Mouse (Mus musculus) heart, postnatal 14 days (tissue): ENCODE measurements around the gene Hist4h4. TPM values are rescaled to one million over a fixed set of nuclear protein-coding genes. Genes with fewer than 3 reads are reported as not detected.

Source experiments
- DNase-seq, 2 experiments: peaks; one replicate each; pipeline ENCODE4 v3.0.0; 2021 to 2022
- intact Hi-C: fragments of 180-260 bp; cut with DNase I; formaldehyde crosslinking; loops from one replicate; pipeline ENCODE4 v1.15.1; 2025
- long read RNA-seq, 2 experiments: library from polyadenylated mRNA; stranded (forward); transcript quantifications; one replicate each; pipeline ENCODE4 v2.0.0; 2021
- total RNA-seq, 2 experiments: library from RNA; stranded (reverse); gene quantifications; 2 replicates each; pipeline ENCODE4 v1.2.3; 2021

Hist4h4 gene
- 10 to 100 TPM; 12.1 to 15.3 TPM for total RNA-seq
- long read RNA-seq, experiment 1: 0 reads
- long read RNA-seq, experiment 2: 0 reads

DNA sequence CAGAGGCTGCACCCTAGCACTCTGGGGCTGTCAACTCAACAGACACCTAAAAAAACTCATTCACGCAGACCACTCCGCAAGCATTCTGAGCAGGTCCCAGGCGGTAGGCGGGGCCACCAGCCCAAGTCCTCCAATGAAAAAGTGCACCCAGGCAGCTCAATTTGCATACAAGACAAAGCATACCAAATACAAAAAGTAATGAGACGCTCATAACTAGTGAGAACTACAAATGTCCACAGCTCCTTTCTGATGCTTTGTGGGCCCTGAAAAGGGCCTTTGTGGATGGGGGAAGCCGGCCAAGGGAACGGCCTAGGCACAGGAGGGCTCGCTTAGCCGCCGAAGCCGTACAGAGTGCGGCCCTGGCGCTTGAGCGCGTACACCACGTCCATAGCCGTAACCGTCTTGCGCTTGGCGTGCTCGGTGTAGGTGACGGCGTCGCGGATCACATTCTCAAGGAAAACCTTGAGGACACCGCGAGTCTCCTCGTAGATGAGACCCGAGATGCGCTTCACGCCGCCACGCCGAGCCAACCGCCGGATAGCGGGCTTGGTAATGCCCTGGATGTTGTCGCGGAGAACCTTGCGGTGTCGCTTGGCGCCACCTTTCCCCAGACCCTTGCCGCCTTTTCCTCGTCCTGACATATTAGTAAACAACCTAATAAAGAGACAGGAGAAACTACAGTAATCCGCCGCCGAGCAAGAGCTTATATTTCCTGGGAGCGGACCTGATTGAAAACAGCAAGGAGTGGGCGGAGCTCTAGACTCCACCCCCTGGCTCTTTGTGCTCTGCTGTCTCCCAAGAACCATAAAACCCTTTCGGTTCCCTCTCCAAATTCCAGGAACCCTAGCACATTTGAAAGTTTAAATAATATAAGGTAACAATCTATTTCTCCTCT lies at the start of gene Hist4h4:
Gene Hist4h4, minus strand, starts transcription at position 677 of the 895 bp plus-strand sequence.
- intact Hi-C loops: loop anchor here (2.0 kb wide), 1 partner anchor 27 kb away; no protein-coding TSS in a partner anchor
- peak; percentile 96 to 99 for DNase-seq

DNA sequence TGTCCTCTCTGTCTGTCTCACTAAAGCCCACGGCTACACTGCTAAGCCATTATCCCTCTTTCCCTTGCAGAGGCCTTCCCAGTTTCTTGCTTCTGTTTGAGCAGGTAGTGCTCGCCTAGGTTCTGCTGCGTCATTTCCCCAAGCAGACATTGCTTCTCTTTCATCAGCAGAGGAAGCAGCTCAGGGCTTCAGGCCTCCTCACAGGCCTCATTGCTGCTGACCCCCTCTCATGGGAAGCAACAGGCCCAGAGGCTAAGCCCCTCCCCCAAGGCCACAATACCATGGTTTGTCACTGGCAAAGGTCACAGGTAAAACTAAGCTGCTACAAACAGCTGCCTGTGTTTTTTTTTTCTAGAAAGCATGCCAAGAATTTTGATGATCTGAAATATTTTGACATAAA lies 48.5 kb upstream of the Hist4h4 start:
- no peak for DNase-seq
- intact Hi-C loops: no loop called here

DNA sequence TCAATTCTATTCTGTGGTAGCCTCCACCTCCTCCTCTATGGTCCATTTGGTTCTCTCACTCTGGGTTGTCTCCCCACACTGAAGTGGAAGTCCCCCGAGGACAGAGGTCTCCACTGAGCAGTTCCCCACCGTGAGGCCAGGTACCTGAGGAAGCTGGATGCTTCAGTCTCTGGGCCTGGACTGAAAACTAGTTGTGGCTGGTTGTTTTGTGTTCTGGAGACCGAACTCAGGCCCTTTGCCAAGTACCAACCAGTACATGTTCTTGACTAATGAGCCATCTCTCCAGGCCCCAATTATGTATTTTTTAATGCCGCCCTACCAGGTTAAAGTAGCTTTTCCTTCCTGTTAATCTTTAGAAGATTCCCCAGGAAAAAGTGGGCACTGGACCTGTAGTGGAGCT lies 48.1 kb upstream of the Hist4h4 start:
- intact Hi-C loops: no loop called here

DNA sequence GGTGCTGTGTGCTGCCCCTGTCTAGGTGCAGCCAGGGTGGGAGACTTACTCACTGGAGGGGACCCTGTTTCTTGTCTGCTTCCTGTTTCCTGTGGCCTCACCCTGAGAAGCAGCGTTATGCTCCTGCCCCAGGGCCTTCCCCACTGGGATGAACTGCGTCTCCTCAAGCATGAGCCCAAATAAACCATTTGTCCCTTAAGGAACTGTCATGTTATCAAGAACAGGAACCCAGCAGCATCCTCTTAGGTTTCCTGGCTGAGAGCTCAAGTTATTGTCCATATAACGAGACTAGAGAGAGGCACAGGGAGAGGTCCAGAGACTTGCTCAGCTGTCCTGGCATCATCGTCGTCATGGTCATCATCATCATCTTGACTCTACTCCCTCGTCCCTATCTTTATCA lies 46.1 kb upstream of the Hist4h4 start:
- intact Hi-C loops: no loop called here
- no peak for DNase-seq

More for the DNA sequence above, 48.1 kb upstream of the Hist4h4 start:
- DNase-seq: no peak

DNA sequence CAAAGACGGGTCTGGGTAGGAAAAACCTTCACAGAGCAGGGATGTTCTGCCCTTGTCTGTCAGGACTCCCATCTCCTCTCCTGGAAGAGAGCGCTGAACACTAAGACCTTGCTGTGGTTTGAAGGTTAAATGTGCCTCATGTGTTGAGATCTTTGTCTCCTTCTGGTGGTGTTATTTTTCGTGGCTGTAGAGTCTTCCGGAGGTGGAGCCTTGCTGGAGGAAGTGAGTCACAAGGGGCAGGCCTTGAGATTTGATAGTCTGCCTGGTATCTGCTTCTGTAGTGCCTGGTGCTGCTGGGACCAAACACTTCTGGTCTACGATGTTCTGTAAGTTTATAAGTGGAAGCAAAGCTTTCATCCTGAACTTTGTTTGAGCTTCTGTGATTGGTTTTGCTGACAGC lies 44.8 kb upstream of the Hist4h4 start:
- no peak for DNase-seq
- intact Hi-C loops: no loop called here

DNA sequence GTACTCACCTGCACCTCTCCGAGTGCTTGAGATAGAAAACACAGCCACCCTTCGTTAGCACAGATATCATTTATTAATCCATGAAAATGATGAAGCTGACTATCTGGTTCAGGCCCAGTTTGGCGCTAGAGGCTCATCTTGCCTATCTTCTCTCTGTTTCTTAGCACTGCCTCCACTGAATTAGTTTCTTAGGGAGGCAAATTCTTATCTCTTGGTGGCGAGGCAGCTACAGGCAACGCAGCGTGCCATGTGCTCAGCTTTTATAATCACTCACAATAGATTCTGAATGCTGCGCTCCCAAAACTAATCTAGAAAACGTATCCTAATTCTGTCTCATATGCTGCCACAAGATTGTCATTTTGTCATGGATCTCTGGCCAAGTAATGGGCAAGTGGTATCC lies 44.2 kb upstream of the Hist4h4 start:
- DNase-seq: no peak
- intact Hi-C loops: no loop called here

DNA sequence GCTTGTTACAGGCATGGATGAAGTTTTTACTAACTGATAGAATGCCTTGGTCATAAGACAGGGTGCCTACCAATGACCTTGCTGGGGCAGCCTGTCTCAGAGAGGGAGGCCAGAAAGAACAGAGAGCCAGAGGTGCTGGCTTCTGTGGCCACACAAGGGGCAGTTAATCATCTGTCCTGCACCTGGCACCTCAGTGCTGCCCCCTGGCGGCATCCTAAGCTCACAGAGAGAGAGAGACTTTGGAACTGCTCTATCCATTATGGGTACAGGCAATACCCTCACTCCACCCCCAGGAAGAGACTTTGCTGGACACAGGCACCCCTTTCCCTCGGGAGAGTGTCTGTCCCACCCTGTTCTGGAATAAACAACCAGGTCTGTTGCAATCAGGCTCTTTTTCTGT lies 43.6 kb upstream of the Hist4h4 start:
- DNase-seq: peak; percentile 68 to 74
- intact Hi-C loops: no loop called here

DNA sequence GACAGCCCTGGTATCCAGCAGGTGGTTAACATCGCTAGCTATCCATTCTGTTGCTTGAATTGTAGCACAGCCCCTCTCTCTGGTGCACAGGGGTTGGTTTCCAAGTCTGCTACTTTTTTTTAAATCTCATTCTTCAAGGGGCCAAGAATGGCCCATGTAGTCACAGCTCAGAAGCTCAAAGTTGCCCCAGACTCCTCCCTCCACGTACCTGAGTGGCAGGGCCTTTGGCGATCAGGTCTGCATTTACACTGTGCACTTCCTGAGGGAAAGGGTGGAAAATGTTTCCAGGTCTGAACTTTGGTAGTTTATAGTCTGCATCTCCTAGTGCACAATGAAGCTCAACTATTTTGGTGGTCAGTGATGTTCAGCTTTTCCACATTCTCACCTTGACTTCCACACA lies 43.1 kb upstream of the Hist4h4 start:
- no peak for DNase-seq
- intact Hi-C loops: no loop called here

DNA sequence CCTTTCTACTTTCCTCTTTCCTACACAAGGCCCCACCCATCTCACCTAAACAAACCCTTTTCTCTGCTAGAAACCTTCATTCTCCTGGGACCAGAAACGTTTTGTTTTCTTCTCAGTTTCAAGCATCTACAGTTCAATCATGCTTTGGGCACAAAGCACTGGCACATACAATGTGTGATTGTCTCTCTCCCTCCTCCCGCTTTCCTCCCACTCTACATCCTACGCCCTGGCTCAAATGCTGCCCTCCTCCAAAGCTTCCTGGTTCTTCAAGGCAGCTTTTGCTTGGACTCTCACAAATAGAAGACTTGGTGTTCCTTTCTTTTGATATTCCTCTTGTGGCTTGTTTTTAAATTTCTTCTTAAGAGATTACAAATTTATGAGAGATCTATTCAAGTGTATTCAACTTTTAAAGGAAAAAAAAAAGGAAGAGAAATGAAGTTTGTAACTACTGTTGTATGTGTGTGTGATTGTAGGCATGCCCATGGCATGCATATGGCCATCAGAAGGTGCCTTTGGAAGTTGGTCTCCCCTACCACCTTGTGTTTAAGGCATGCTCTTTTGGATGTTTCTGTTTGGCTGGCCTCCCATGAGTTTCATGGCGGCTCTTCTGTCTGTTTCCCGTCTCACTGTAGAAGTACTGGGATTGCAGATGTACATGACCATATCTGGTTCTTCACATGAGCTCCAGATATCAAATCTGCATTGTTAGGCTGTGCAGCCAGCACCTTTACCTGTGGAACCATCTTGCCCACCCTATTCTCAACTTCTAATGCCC lies 41.7 kb upstream of the Hist4h4 start:
- intact Hi-C loops: no loop called here

DNA sequence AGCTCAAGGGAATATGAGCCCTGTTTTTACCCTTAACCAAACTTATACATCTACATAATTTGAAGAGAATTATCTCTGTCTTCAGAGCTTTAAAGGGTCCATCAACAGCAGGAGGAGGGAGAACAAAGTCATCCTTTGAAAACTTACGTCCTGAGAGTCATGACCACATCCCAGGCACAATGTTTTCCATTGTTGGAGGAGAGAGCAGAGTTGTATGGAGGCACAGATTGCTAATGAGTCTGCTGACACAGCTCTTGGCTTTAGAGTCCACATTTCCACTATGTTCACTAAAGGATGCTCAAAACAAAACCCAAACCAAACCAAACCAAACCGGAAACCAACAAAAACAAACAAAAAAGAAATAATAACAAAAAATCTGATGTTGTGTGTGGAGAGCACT lies 40.7 kb upstream of the Hist4h4 start:
- no peak for DNase-seq
- intact Hi-C loops: no loop called here

More for the DNA sequence above, 41.7 kb upstream of the Hist4h4 start:
- DNase-seq: no peak

DNA sequence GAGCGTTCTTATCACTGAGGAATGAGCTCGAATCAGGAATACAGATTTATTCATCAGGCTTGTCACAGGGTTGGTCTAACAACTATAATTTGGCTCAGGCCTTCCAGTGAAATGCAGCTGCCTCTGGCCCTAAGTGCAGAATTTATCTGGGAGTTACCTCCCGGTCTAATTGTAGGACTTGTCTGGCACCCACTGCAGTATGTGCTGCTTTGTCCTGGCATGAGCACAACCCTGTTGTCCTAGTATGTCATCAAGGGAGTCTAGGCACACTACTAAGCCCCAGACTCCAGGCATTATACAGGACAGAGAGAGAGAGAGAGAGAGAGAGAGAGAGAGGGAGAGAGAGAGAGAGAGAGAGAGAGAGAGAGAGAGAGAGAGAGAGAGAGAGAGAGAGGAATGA lies 33.1 kb upstream of the Hist4h4 start:
- no peak for DNase-seq
- intact Hi-C loops: no loop called here

DNA sequence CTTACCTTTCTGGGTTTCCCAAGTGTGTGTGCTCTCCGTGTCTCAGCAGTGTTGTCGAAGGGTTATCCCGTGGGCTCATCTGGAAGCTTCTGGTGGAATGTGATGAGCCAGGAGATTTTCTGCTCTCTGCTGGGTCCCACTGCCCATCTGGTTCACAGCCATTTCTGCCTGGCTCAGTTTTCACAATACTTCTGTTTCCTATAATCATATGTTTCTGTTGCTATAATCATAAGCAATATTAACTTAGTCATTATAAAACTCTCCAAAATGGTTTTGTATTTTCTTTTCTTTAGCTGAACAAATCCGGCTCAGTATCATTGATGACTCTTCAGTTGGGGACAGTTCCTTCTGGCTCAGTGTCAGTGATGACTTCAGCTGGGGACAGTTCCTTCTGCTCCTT lies 31.1 kb upstream of the Hist4h4 start, which contains the start of gene Smco3:
Gene Smco3, minus strand, starts transcription at position 101 of the 400 bp plus-strand sequence.
- intact Hi-C loops: no loop called here
- DNase-seq: no peak

DNA sequence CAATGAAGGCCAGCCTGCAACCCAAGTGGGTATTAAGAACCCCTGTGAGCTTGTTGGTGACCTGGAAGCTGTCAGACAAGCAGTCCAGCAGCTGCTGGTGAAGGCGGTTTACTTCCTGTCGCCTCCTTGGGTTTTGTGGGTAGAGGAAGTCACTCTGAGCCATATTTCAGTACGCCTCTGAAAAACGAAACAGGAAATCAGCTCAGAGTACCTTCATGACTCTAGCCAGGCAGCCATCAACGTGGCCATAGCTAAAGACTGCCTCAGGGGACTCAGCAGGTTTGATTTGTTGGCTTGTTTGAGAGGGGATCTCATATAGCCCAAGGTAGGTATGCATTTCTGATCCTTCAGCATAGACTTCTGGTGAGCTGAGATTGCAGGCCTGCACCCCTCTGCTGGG lies 27.5 kb upstream of the Hist4h4 start:
- intact Hi-C loops: loop anchor here (2.0 kb wide), 1 partner anchor 27 kb away; the partner anchor contains the start of gene Hist4h4
- DNase-seq: no peak

DNA sequence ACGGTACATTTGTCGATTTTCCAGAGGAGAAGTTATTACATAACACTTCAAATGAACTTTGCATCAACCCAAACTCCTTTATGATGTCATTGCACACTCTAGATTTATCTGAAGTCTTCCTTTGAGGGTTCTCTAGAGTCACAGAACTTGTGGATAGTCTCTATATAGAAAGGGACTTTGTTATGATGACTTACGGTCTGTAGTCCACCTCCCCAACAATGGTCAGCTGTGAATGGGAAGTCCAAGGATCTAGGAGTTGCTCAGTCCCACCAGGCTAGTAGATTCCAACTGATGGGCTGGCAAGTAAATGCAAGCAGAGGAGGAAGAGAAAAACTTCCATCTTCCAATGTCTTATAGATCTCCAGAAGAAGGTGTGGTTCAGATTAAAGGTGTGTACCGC lies 24.5 kb upstream of the Hist4h4 start:
- intact Hi-C loops: loop anchor here (10.0 kb wide), 1 partner anchor 916 kb away; no protein-coding TSS in a partner anchor
- DNase-seq: no peak

DNA sequence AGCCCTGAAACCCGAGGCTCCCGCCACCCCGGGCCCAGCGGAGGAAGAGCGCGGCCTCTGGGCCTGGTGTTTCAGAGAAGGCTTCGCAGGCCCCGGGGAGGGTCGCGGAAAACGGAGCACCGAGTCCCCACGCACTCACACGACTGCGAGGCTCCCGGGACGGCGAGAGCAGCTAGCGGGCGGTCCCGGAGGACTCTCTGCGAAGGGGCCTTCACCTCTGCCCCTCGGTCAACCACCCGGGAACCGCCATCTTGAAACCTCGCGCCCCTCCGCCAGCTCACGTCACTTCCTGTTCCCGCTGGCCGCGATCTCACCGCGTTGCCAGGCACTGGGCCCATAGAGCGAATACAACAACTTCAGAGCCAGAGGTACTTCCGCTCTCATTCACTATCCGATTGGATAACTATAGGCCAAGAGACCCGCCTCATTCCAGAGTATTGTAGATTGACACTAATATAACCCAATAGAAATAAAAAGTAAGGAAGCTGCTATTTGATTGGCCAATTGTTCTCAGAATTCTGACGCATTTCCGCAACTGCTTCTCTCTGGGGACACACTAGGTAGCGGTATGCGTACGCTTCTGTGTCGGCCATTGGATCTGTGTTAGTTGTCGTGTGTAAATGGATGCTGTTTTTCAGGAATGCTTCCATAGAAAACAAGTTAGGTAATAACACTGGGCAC lies 23.8 kb upstream of the Hist4h4 start, which contains the start of gene Wbp11:
Gene Wbp11, minus strand, starts transcription at position 353 of the 681 bp plus-strand sequence.
- DNase-seq: peak; percentile 94 to 97
- intact Hi-C loops: loop anchor here (10.0 kb wide), 1 partner anchor 917 kb away; no protein-coding TSS in a partner anchor

DNA sequence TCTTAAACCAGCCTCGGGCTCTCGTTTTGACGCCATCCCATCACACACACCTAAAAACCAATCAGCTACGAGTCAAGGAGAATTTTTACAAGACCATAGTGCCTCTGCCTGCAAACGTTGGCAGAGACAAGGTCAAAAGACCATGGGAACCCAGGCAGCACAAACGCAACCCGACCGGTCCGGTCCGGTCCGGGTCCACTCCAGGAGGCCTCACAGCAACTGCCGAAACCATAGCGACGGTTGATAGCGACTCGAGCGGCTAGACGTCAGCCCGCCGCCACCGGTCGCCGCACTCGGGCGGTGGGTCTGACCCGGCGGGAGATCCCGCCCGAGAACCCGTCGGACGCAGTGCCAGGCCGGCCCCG lies 23.3 kb upstream of the Hist4h4 start, which contains the start of gene BC049715:
Gene BC049715, plus strand, starts transcription at position 111 of the 365 bp plus-strand sequence.
- no peak for DNase-seq
- intact Hi-C loops: loop anchor here (10.0 kb wide), 1 partner anchor 917 kb away; no protein-coding TSS in a partner anchor

DNA sequence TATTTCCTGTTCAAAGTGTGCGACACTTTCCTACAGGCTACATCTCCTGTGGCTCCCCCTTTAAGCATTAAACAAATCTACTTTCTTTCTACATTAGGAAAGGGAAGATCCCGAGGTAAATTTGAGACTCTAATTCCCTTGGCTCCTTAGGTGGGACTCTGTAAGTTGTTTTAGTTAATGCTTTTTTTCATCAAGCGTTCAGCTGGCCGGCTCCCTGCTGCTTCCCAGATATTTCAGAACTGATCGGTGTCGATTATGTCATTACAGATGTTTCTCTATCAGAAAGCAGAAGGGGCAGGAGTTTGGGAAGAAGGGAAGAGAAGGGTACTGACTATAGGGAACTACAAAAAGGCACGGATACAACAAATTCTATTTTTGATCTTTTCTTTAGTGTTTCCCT lies 22.9 kb upstream of the Hist4h4 start:
- DNase-seq: no peak
- intact Hi-C loops: loop anchor here (10.0 kb wide), 1 partner anchor 918 kb away; no protein-coding TSS in a partner anchor

DNA sequence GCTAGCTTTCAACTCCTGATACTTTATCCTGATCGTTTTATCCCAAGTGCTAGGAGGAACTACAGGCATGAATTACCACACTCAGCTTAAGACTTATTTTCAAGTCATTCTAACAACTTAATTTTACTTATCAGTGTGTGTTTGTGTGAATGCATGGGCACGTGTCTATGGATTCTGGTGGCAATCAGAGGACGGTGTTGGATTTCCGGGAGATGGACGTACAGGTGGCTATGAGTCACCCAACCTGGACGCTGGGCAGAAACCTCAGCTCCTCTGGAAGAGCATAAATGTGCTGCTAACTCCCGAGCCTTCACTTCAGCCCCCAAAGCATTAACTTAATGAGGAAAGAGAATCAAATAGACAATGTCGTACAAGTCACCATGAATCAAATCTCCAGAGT lies 20.8 kb upstream of the Hist4h4 start:
- intact Hi-C loops: loop anchor here (10.0 kb wide), 1 partner anchor 920 kb away; no protein-coding TSS in a partner anchor
- no peak for DNase-seq

DNA sequence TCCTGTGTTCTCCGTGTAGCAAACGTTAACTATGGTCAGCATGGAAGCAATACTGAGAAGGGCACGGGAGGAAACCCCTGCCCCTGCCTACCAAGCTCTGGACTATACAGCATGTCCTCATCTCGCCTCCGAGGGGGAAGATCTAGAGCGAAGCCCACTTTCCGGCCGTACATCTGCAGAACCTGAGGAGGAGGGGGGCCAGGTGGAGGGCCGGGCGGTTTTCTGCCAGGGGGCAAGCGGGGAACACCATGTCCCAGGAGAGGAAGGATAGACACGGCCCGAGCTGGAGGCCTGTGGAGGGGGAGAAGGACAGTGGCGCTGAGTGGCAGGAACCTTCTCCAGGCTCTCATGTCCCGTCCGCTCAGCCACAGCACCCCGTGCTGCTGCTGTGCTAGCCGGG lies 16.9 kb upstream of the Hist4h4 start:
- intact Hi-C loops: loop anchor here (10.0 kb wide), 1 partner anchor 924 kb away; no protein-coding TSS in a partner anchor
- DNase-seq: no peak

DNA sequence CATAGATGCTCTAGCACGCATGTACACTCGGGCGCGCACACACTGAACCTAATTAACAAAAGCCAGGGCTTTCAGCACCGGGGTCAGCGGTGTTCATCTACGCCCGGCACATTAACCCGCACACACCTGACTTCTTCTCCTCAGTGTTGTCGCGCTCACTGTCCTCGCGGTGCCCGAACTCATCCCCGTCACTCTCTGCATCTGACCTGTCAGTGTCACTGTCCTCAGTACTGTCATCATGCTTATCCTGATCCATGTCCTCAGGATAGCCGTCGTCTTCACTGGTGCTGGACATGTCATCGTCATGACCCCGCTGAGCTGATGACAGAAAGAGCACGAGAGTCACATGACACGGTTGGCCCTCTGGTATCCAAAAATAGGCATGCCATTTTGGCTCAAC lies 16.2 kb upstream of the Hist4h4 start:
- intact Hi-C loops: loop anchor here (10.0 kb wide), 1 partner anchor 924 kb away; no protein-coding TSS in a partner anchor
- no peak for DNase-seq
